Mouse (Mus musculus) limb, embryonic 13.5 days (tissue): ENCODE measurements around the gene Podnl1. TPM values are rescaled to one million over a fixed set of nuclear protein-coding genes. Genes with fewer than 3 reads are reported as not detected.

Experiments used
- ATAC-seq: fragments of 200-750 bp; cut with Nextera tagmentation; 2 replicates; pipeline ENCODE4 v1.8.0; 2017; ENCODE audit warnings: low read depth, moderate number of reproducible peaks, moderate TSS enrichment; ENCODE audit not compliant: low FRiP score
- H3K27ac ChIP-seq: fragments of 300-500 bp; sonication (generic); 2 replicates; pipeline ENCODE4 v1.5.1; 2015; ENCODE audit warnings: inconsistent platforms, mild to moderate bottlenecking, moderate library complexity
- H3K27me3 ChIP-seq: fragments of 300-500 bp; sonication (generic); 2 replicates; pipeline ENCODE4 v1.6.1; 2015; ENCODE audit warnings: mild to moderate bottlenecking, inconsistent platforms
- H3K36me3 ChIP-seq: fragments of 300-500 bp; sonication (generic); 2 replicates; pipeline ENCODE4 v1.6.1; 2015; ENCODE audit warnings: inconsistent platforms, mild to moderate bottlenecking, moderate library complexity
- H3K4me1 ChIP-seq: fragments of 300-500 bp; sonication (generic); 2 replicates; pipeline ENCODE4 v1.6.1; 2015; ENCODE audit warnings: inconsistent platforms
- H3K4me2 ChIP-seq: fragments of 300-500 bp; sonication (generic); replicated peaks from 2 replicates; pipeline ENCODE4 v1.6.1; 2015; ENCODE audit warnings: inconsistent platforms, mild to moderate bottlenecking, moderate library complexity
- H3K4me3 ChIP-seq: fragments of 300-500 bp; sonication (generic); 2 replicates; pipeline ENCODE4 v1.5.1; 2015; ENCODE audit warnings: moderate library complexity, mild to moderate bottlenecking, inconsistent platforms
- H3K9ac ChIP-seq: fragments of 300-500 bp; sonication (generic); 2 replicates; pipeline ENCODE4 v1.6.1; 2015; ENCODE audit warnings: mild to moderate bottlenecking, inconsistent platforms
- H3K9me3 ChIP-seq: fragments of 300-500 bp; sonication (generic); 2 replicates; pipeline ENCODE4 v1.6.1; 2016; ENCODE audit warnings: inconsistent platforms
- WGBS: fragments of 180-500 bp; shearing (Covaris S2); methylation state at CpG from one replicate; pipeline ENCODE4 v1.1.7; 2015; 5-methylcytosine and 5-hydroxymethylcytosine counted together
- polyA plus RNA-seq: library from polyadenylated mRNA; unstranded; fragments of >200 nt; fragmentation: Nextera tagmentation; extraction: Ambion mirVana; gene quantifications from 2 replicates; pipeline ENCODE4 v1.2.1, GENCODE M21; 2015

Podnl1 gene
- polyA plus RNA-seq, 1 experiment from 2014 or later = 1.9 TPM

GRCm38 (mm10) chr8:84130806-84131205, 5.0 kb downstream of the Podnl1 start:
- Histone ChIP-seq H3K4me3 (no peak overlapping the region), H3K27me3 (no peaks in the 10 kb centered on the region), H3K36me3 (peaks cover 46% of the 10 kb centered on the region), H3K9ac (peak overlapping the region; percentile 39; the same call in 1 of the 2 replicates), H3K4me2 (no peak overlapping the region), H3K27ac (no peak overlapping the region), H3K9me3 (no peaks in the 10 kb centered on the region), H3K4me1 (peaks cover 23% of the 10 kb centered on the region)
- ATAC-seq = no peak
- 43% methylated on average over 30 of the region's 30 CpGs for WGBS

DNA sequence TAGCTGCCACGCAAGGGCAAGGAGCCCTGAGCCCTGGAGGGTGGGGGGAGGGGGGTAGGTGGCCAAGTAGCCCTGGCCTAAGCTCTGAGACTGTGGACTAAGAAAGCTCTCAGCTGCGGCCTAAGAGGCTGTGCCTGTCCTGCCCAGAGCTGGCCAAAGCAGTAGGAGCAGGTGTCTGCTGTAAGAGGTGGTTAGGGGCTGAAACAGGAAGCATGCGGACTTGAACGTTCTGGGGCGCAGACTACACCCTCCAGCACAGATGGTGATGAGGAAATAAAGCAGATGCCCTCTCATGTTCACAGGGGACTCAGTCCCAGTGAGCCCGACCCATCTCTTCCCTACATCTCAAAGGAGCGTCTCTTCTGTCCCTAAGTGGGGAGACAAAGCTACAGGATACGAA, 6.4 kb downstream of the Podnl1 start:
- Histone ChIP-seq H3K27me3 (no peaks in the 10 kb centered on the region), H3K4me1 (peaks cover 18% of the 10 kb centered on the region), H3K27ac (no peak overlapping the region), H3K36me3 (peaks cover 60% of the 10 kb centered on the region), H3K9ac (no peak overlapping the region), H3K9me3 (no peaks in the 10 kb centered on the region), H3K4me2 (no peak overlapping the region), H3K4me3 (no peak overlapping the region)
- 80% methylated on average over 8 of the region's 8 CpGs for WGBS
- no peak for ATAC-seq

DNA sequence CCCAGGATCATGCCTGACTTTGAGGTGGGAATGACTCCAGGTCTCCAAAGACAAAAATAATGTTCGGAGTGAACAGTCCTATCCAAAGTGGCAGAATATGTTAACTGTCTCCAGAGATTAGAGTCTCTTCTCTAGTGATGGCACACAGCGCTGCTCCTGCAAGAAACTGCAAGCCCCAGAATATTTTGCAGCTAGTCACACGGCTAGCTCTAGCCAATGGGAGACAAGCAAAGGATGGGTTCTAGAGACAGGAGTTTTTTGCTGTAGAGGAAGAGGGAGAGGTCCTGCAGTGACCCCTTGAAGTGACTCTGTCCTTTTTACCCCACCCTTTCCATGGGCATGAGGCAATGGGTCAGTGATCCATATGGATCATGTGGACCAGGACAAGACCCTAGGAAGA, 12.1 kb downstream of the Podnl1 start:
- 95% methylated on average over 3 of the region's 3 CpGs for WGBS
- Histone ChIP-seq H3K36me3 (peaks cover 99% of the 10 kb centered on the region), H3K4me1 (no peaks in the 10 kb centered on the region), H3K4me2 (no peak overlapping the region), H3K9ac (no peak overlapping the region), H3K4me3 (no peak overlapping the region), H3K9me3 (no peaks in the 10 kb centered on the region), H3K27ac (no peak overlapping the region), H3K27me3 (no peaks in the 10 kb centered on the region)
- no peak for ATAC-seq

GRCm38 (mm10) chr8:84140838-84141237, 15.0 kb downstream of the Podnl1 start:
- H3K4me1 ChIP-seq = 0 out of 2 replicates have a peak, but pooled peaks cover 3% of the 10 kb centered on the region
- H3K27ac ChIP-seq = no peak overlapping the region
- 91% methylated on average over 4 of the region's 4 CpGs for WGBS
- no peak overlapping the region for H3K9ac ChIP-seq
- no peaks in the 10 kb centered on the region for H3K9me3 ChIP-seq
- ATAC-seq = no peak
- H3K4me3 ChIP-seq = no peak overlapping the region
- H3K27me3 ChIP-seq = no peaks in the 10 kb centered on the region
- H3K4me2 ChIP-seq = no peak overlapping the region
- H3K36me3 ChIP-seq = peaks cover 99% of the 10 kb centered on the region

GRCm38 (mm10) chr8:84144636-84145245, 19.0 kb downstream of the Podnl1 start:
- ATAC-seq = no peak
- Histone ChIP-seq H3K36me3 (peaks cover 64% of the 10 kb centered on the region), H3K27me3 (no peaks in the 10 kb centered on the region), H3K9me3 (no peaks in the 10 kb centered on the region), H3K4me1 (peaks cover 26% of the 10 kb centered on the region), H3K9ac (no peak overlapping the region), H3K4me3 (no peak overlapping the region), H3K27ac (no peak overlapping the region), H3K4me2 (no peak overlapping the region)
- WGBS = 94% methylated on average over 8 of the region's 8 CpGs

GRCm38 (mm10) chr8:84147324-84147766, 21.6 kb downstream of the Podnl1 start:
- WGBS = 9% methylated on average over 14 of the region's 14 CpGs
- Histone ChIP-seq H3K9ac (peak overlapping the region; percentile 90), H3K36me3 (peaks cover 43% of the 10 kb centered on the region), H3K4me3 (peak overlapping the region; percentile 73), H3K27me3 (no peaks in the 10 kb centered on the region), H3K9me3 (no peaks in the 10 kb centered on the region), H3K27ac (no peak overlapping the region), H3K4me2 (peak overlapping the region; percentile 95), H3K4me1 (peaks cover 26% of the 10 kb centered on the region)
- ATAC-seq = 0 out of 2 replicates have a peak, but pooled peaks have one; percentile 9

DNA sequence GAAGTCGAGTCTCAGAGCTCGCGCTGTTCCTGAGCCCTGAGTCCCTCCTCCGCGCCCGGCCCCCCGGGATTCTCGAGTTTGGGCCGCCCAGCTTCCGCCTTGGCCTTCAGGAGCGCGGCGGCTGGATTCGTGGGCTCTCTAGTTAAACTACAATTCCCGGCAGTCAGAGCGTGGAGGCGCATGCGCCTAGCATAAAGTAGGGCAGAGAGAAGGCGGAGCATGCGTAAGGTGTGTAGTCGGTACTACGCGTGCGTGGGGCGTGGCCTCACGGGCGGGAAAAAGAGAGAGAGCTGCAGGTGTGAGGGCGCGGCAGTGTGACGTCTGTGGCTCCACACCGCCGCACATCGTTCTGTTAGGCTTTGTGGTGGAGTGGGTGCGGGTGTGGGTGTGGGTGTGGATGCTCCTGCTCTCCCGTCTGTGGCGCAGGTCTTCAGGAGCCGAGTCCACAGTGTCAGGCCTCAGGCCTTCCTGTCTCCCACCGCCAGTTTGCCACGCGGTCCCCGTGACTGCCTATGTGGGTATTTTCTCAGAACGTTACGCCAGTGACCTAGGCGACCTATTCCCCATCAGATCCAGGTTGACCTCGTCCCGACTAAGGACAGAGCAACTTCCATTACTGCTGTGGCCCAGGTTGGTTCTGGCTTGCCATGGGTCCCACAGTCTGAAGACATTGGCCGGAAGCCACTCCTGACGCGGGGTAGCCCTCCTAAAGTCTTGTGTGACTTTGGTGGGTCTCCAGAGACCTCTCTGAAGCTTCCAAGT, 22.2 kb downstream of the Podnl1 start, which contains the start of the genes Cc2d1a and 4930432K21Rik:
TSS of gene Cc2d1a (minus strand) at position 168 of the 762 bp plus-strand sequence.
TSS of gene 4930432K21Rik (plus strand) at position 257 of the 762 bp plus-strand sequence.
- Histone ChIP-seq H3K9ac (peak within 1 kb of the TSS; percentile 90), H3K4me1 (peaks cover 26% of the 10 kb centered on the region), H3K4me2 (peak within 1 kb of the TSS; percentile 95), H3K4me3 (peak within 1 kb of the TSS; percentile 73), H3K27me3 (no peaks in the 10 kb centered on the region), H3K27ac (no peak within 1 kb of the TSS), H3K36me3 (peaks cover 37% of the 10 kb centered on the region), H3K9me3 (no peaks in the 10 kb centered on the region)
- ATAC-seq = peak; percentile 91
- 17% methylated on average over 49 of the region's 49 CpGs for WGBS

DNA sequence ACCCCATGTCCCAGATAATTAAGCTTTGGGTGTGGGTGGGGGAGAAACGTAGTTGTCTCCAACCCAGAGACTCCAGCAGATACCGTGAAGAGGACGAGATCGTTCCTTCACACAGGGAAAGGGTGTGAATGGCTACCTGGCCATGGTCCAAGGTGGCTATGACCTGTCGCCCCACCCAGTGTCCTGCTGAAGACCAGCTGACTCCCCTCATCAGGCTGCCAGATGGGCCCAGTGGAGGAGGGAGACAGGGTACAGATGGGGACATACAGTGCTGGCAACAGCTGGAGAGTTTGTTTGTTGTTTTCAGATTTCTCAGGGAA, 22.7 kb downstream of the Podnl1 start:
- no peak overlapping the region for H3K9ac ChIP-seq
- ATAC-seq = no peak
- 94% methylated on average over 5 of the region's 5 CpGs for WGBS
- H3K4me3 ChIP-seq = peak overlapping the region; percentile 73
- no peak overlapping the region for H3K27ac ChIP-seq
- H3K9me3 ChIP-seq = no peaks in the 10 kb centered on the region
- peaks cover 26% of the 10 kb centered on the region for H3K4me1 ChIP-seq
- H3K36me3 ChIP-seq = peaks cover 32% of the 10 kb centered on the region
- peak overlapping the region; percentile 95 for H3K4me2 ChIP-seq
- H3K27me3 ChIP-seq = no peaks in the 10 kb centered on the region

DNA sequence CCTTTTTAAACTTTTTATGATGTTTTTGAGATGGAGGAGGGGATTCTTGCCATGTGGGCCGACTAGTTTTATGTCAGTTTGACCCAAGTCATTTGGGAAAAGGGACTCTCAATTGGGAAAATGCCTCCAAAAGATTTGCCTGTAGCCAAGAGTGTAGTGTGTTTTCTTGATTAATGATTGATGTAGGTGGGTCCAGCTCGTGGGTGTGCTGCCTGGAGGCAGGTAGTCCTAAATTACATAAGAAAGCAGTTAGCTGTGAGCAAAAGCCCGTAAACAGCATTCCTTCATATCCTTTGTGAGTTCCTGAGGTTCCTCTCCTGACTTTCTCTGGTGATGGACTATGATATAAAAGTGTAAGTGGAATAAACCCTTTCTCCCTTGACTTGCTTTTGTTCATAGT, 23.4 kb downstream of the Podnl1 start:
- WGBS = 58% methylated on average over 3 of the region's 3 CpGs
- Histone ChIP-seq H3K4me2 (no peak overlapping the region), H3K4me1 (peaks cover 26% of the 10 kb centered on the region), H3K27me3 (no peaks in the 10 kb centered on the region), H3K4me3 (no peak overlapping the region), H3K27ac (no peak overlapping the region), H3K9me3 (no peaks in the 10 kb centered on the region), H3K36me3 (peaks cover 25% of the 10 kb centered on the region), H3K9ac (no peak overlapping the region)
- ATAC-seq = no peak

GRCm38 (mm10) chr8:84157620-84158019, 31.8 kb downstream of the Podnl1 start:
- no peak overlapping the region for H3K4me3 ChIP-seq
- H3K4me2 ChIP-seq = no peak overlapping the region
- H3K36me3 ChIP-seq = peaks cover 48% of the 10 kb centered on the region
- H3K27me3 ChIP-seq = no peaks in the 10 kb centered on the region
- no peak for ATAC-seq
- WGBS = 89% methylated on average over 4 of the region's 4 CpGs
- H3K27ac ChIP-seq = no peak overlapping the region
- H3K4me1 ChIP-seq = no peaks in the 10 kb centered on the region
- H3K9me3 ChIP-seq = no peaks in the 10 kb centered on the region
- no peak overlapping the region for H3K9ac ChIP-seq

GRCm38 (mm10) chr8:84167696-84168095, 41.9 kb downstream of the Podnl1 start:
- 94% methylated on average over 2 of the region's 2 CpGs for WGBS
- no peak for ATAC-seq
- peaks cover 45% of the 10 kb centered on the region for H3K36me3 ChIP-seq
- no peaks in the 10 kb centered on the region for H3K27me3 ChIP-seq
- H3K9ac ChIP-seq = 0 out of 2 replicates have a peak overlapping the region, but pooled peaks have one; percentile 19
- no peak overlapping the region for H3K4me3 ChIP-seq
- H3K27ac ChIP-seq = no peak overlapping the region
- no peaks in the 10 kb centered on the region for H3K9me3 ChIP-seq
- no peaks in the 10 kb centered on the region for H3K4me1 ChIP-seq
- no peak overlapping the region for H3K4me2 ChIP-seq

DNA sequence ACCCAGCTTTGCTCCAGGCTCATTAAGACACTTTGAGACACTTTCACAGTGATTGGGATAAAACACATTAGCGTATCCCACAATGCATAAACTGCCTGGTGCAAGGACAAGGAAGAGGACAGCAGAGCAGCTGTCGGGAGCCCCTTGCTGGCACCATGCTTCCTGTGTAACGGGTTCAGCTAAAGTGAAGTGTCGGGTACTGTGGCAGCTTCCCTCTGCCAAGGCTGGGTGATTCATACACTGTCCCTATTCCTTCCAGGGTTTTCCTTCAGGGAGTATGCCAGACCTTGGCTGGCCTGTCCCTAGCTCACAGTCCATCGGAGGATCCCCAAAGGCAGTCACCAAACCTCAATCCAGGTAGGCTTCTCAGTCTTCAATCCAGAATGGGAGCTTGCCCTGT, 44.3 kb downstream of the Podnl1 start:
- 93% methylated on average over 5 of the region's 5 CpGs for WGBS
- peaks cover 62% of the 10 kb centered on the region for H3K36me3 ChIP-seq
- ATAC-seq = no peak
- no peaks in the 10 kb centered on the region for H3K27me3 ChIP-seq
- H3K4me2 ChIP-seq = no peak overlapping the region
- H3K4me1 ChIP-seq = no peaks in the 10 kb centered on the region
- H3K27ac ChIP-seq = no peak overlapping the region
- no peaks in the 10 kb centered on the region for H3K9me3 ChIP-seq
- H3K4me3 ChIP-seq = no peak overlapping the region
- H3K9ac ChIP-seq = no peak overlapping the region
